Mouse (Mus musculus) heart, postnatal 0 days (tissue): Measurements from ENCODE around the gene Klhl32.
"Not testable (repeated sequence)": the region's sequence is repeated elsewhere in the genome, so short reads cannot be mapped to it uniquely, and the experiment has no call there.

ENCODE experiments used
- CTCF ChIP-seq: IDR thresholded peaks from 2 replicates; pipeline ENCODE4 v1.5.1; 2016; ENCODE audit warnings: antibody characterized with exemption, control low read depth, low read depth
- EP300 ChIP-seq: IDR thresholded peaks from 2 replicates; pipeline ENCODE4 v1.6.1; 2016; ENCODE audit warnings: antibody characterized with exemption, low read depth

DNA sequence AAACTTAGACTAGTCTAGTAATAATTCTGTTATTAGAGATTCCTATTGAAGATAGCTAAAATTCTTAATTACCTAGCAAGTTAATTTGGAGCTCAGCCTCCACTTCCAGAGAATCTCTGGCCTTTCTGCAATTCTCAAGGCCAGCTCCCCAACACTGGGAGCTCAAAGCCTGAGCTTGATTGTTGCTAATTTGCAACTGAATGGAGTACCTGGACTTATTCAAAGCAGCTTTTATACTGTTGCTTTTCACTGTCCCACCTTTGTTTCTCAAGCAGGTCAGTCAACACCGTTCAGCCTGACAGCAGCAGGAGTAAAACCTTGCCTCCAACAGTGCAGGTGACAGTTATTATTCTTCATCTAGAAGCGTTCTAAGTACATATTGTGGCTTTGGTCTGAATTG, 41.4 kb upstream of the Klhl32 start:
- TF ChIP-seq EP300, CTCF: not testable (repeated sequence)
